Mouse (Mus musculus): ENCODE results near the gene Ptprz1. TPM values are rescaled to one million over a fixed set of nuclear protein-coding genes. Genes with fewer than 3 reads are reported as not detected.
"Not testable (repeated sequence)": the region's sequence is repeated elsewhere in the genome, so short reads cannot be mapped to it uniquely, and the experiment has no call there.

Gene Ptprz1
- total RNA-seq, 2 experiments from 2014 or later = 136 to 141 TPM

DNA sequence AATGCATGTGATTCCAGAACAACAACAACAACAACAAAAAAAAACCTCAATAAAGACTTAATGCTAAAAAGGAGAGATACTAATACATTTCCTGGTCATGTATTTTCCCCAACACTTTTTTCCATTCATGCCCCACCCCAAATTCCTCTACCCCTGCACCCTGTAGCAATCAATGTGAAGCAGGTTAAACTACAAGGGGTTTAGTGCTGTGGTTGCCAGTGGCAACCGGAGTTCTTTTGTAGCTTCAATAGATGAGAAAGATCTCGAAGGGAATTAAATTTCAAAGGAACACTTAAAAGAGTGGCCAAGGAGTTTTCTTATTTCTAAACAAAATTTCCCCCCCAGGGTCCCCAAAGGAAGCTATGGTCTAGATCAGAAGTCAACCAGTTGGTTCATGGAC, 200.8 kb downstream of the Ptprz1 start:
- no peak overlapping the region for H3K27ac ChIP-seq
- TF ChIP-seq CTCF (conservative IDR thresholded peaks at IDR 0.05) = no peak
- DNase-seq (ENCODE audit: low spot score in 2 of 2) = no peak
- no peak overlapping the region for H3K4me3 ChIP-seq

DNA sequence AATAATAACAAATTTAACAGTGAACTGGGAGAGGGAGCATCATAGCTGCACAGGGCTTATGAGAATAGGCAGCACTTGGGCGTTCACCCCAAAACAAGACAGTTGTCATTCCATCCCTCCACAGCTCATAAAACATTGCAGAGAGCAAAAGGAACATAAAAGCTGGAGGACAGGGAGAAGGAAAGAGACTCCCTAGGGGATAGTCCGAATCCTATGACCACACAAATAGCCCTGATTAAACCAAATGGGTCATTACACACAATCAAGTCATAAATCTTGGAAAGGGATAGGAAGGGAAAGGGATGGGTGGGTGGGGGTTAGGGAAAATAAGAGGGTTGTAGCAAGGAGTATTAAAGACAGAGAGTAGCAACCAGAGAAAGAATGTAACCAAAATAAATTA, 203.0 kb downstream of the Ptprz1 start:
- no peak overlapping the region for H3K4me3 ChIP-seq
- H3K27ac ChIP-seq = no peak overlapping the region
- DNase-seq (ENCODE audit: low spot score in 2 of 2) = no peak
- no peak for TF ChIP-seq CTCF (conservative IDR thresholded peaks at IDR 0.05)

DNA sequence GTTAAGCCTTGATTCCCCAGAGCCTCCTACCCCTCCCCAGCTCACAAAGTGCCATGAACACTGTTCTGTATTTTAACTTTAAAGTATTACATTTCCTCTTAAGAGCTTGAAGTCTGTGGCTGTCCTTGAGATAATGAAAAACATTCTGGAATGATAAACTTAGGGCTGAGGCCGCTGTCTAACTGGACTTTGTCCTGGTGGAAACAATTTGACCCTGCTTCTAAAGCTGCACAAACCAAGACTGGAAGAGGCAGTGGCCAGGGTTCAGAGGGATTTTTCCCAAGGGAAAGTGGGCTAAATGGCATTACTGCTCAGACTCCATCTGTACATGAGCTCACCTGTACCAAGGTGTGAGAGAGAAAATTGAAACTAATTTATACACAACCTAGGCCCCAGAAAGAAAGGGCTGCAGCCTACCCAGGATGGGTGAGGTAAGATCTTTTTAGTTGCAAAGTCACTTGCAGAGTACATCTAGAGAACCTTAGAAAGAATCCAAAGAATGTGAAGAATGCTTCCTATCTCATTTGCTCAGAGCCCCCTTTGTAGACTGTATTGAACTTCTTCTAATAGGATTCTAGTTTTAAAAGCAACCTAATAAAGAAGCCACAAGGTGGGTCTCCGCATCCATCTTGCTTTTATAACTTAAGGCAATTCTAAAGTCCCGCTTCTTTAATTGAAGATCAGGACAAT, 204.8 kb downstream of the Ptprz1 start:
- no peak for DNase-seq (ENCODE audit: low spot score in 2 of 2)
- H3K4me3 ChIP-seq = no peak overlapping the region
- TF ChIP-seq CTCF (conservative IDR thresholded peaks at IDR 0.05) = no peak
- H3K27ac ChIP-seq = no peak overlapping the region

DNA sequence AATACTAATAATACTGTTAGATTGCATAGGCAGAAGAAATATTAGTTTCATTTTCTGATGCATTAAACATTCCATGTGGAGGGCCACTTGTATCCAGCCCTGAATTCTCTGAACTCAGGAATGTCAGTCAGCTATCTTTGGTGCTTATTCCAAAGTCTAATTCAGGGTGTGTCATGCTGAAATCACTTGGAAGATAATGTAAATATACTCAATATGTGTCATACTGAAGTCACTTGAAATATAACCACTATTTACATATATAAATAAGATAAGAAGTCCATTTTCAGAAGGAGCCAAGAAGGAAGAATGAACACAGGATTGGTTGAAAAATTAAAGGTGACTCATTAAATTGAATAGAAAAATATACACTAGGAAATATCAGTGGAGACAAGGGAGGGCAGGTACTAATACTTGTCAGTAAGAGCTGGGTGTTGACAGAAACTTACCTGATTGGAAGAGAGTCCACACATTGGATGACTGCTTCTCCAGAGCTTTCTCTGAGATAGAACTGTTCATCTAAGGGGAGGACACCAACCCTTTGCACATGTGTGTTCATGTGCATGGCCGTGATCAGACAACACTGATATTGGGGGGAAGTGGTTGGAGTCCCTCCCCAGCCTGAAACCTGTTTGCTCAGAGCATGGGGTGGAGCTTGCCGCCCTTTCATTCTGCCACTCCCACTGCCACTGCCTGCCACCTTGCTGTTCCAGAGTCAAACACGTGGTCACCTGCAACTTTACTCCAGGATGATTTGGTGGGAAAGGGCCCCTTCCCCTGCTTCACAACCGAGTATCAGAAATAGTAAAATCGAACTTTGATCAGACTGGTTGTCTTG, 209.5 kb downstream of the Ptprz1 start:
- TF ChIP-seq CTCF (conservative IDR thresholded peaks at IDR 0.05) = no peak

DNA sequence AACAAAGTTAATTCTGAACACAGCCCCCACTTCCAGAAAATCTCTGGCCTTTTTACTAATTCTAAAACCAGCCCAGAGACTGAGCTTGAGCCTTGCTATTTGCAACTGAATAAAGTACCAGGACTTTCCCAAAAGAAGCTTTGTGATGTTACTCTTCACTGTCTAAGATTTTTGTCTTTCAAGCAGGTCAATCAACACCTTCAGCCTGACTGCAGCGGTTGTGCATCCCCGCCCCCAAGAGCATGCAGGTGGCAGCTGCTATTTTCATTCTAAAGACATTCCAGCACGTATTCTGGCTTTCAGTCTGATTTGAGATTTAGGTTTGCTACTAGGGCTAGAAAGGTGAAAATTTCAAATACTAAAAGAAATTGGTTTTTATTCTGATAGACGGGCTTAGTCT, 214.0 kb downstream of the Ptprz1 start:
- H3K27ac ChIP-seq; H3K4me3 ChIP-seq; DNase-seq (ENCODE audit: low spot score in 2 of 2): not testable (repeated sequence)

More for the DNA sequence above, 209.5 kb downstream of the Ptprz1 start:
- Histone ChIP-seq H3K27ac (no peak overlapping the region), H3K4me3 (no peak overlapping the region)
- DNase-seq (ENCODE audit: low spot score in 2 of 2) = no peak

DNA sequence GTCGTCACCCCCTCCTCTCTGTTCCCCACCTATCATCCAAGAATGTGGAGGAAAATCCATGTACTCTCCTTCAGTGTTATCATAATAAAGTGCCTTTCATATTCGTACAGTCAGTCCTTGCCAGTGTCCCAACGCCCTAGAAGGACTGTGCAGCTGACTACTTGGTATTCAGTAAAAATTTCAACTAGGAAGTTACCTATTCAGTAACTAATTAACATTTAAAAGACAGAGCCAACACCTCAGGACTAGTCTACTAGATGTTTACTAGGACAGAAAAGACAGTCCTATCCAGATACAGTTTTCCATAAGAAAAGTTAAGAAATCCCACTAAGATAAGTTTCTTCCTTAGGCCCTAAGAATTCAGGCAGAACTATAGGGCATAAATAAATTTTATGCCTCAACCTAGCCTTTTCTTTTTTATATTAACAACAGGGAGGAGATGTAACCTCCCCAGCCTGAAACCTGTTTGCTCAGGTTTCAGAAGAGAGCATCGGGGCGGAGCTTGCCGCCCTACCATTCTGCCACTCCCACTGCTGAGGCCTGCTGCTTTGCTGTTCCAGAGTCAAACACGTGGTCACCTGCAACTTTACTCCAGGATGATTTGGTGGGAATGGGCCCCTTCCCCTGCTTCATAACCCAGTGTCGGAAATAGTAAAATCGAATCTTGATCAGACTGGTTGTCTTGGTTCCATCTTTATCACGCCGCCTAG, 215.2 kb downstream of the Ptprz1 start:
- H3K27ac ChIP-seq; DNase-seq (ENCODE audit: low spot score in 2 of 2); H3K4me3 ChIP-seq: not testable (repeated sequence)

Data from layer of hippocampus, adult 2 months (tissue).